Mouse (Mus musculus) midbrain, embryonic 14.5 days (tissue): ENCODE measurements around the gene Setd1a. TPM values are rescaled to one million over a fixed set of nuclear protein-coding genes. Genes with fewer than 3 reads are reported as not detected.

Source experiments
- polyA plus RNA-seq: library from polyadenylated mRNA; unstranded; fragments of >200 nt; fragmentation: Nextera tagmentation; extraction: Ambion mirVana; gene quantifications from 2 replicates; pipeline ENCODE4 v1.2.1, GENCODE M21; 2014

The Setd1a gene
- polyA plus RNA-seq, 1 experiment from 2014 or later: 27.3 TPM

Other genes starting within 250 kb of the Setd1a start
- gene Tmem265, start 215.3 kb upstream of the Setd1a start, polyA plus RNA-seq: 5.1 and 14.5 TPM in 2 replicates
- gene Phkg2, start 203.3 kb upstream of the Setd1a start, polyA plus RNA-seq: 54.8 and 61.6 TPM in 2 replicates
- 9.0 and 12.8 TPM in 2 replicates for gene Ccdc189, start 188.1 kb upstream of the Setd1a start, polyA plus RNA-seq
- 40.7 and 45.0 TPM in 2 replicates for gene Rnf40, start 187.9 kb upstream of the Setd1a start, polyA plus RNA-seq
- gene Zfp629, start 160.9 kb upstream of the Setd1a start, polyA plus RNA-seq: 22.4 and 31.6 TPM in 2 replicates
- 47.2 and 54.0 TPM in 2 replicates for gene Bcl7c, start 67.7 kb upstream of the Setd1a start, polyA plus RNA-seq
- 3.5 and 4.3 TPM in 2 replicates for gene Ctf1, start 63.9 kb upstream of the Setd1a start, polyA plus RNA-seq
- 0.12 and 0.16 TPM in 2 replicates for gene Ctf2, start 44.5 kb upstream of the Setd1a start, polyA plus RNA-seq
- gene Fbxl19, start 32.1 kb upstream of the Setd1a start, polyA plus RNA-seq: 7.4 and 15.2 TPM in 2 replicates
- gene Orai3, start 6.9 kb upstream of the Setd1a start, polyA plus RNA-seq: 2.9 and 3.4 TPM in 2 replicates
- not detected in 2 replicates for gene Gm49388, start 8.9 kb downstream of the Setd1a start, polyA plus RNA-seq
- 6.0 and 7.1 TPM in 2 replicates for gene Hsd3b7, start 23.9 kb downstream of the Setd1a start, polyA plus RNA-seq
- gene Stx4a, start 47.6 kb downstream of the Setd1a start, polyA plus RNA-seq: 8.7 and 11.8 TPM in 2 replicates
- 30.8 and 46.9 TPM in 2 replicates for gene Stx1b, start 47.9 kb downstream of the Setd1a start, polyA plus RNA-seq
- gene Zfp646, start 99.6 kb downstream of the Setd1a start, polyA plus RNA-seq: 13.2 and 15.5 TPM in 2 replicates
- gene Zfp668, start 100.2 kb downstream of the Setd1a start, polyA plus RNA-seq: 32.0 and 42.3 TPM in 2 replicates
- 0.80 and 1.1 TPM in 2 replicates for gene Prss53, start 114.3 kb downstream of the Setd1a start, polyA plus RNA-seq
- gene Gm21974, start 118.8 kb downstream of the Setd1a start, polyA plus RNA-seq: not detected in 2 replicates
- 53.2 and 64.0 TPM in 2 replicates for gene Vkorc1, start 118.9 kb downstream of the Setd1a start, polyA plus RNA-seq
- gene Bckdk, start 127.4 kb downstream of the Setd1a start, polyA plus RNA-seq: 66.1 and 77.3 TPM in 2 replicates
- gene Kat8, start 135.8 kb downstream of the Setd1a start, polyA plus RNA-seq: 44.1 and 51.2 TPM in 2 replicates
- gene Prss8, start 153.4 kb downstream of the Setd1a start, polyA plus RNA-seq: 0.28 TPM in 1 of 2 replicates, not detected in the other
- 10.4 and 12.0 TPM in 2 replicates for gene Prss36, start 170.1 kb downstream of the Setd1a start, polyA plus RNA-seq
- 47.9 and 66.9 TPM in 2 replicates for gene Fus, start 190.8 kb downstream of the Setd1a start, polyA plus RNA-seq
- 4.4 and 7.5 TPM in 2 replicates for gene Pycard, start 217.2 kb downstream of the Setd1a start, polyA plus RNA-seq
- gene Trim72, start 227.3 kb downstream of the Setd1a start, polyA plus RNA-seq: not detected in 2 replicates